Mouse (Mus musculus) thymus, adult 2 months (tissue): ENCODE measurements around the gene Dync1i1.

Experiments
- CTCF ChIP-seq: fragments of 200-500 bp; IDR thresholded peaks from 2 replicates; pipeline ENCODE4 v1.5.1; 2012; ENCODE audit warnings: mild to moderate bottlenecking, control low read depth, low read length, moderate library complexity, borderline replicate concordance; ENCODE audit not compliant: control insufficient read depth, poor library complexity, insufficient read depth; ENCODE audit errors: extremely low read depth
- POLR2A ChIP-seq: fragments of 200-500 bp; IDR thresholded peaks from 2 replicates; pipeline ENCODE4 v1.6.1; 2012; ENCODE audit warnings: mild to moderate bottlenecking, low read length, control low read depth, moderate library complexity; ENCODE audit not compliant: control insufficient read depth, poor library complexity, insufficient read depth; ENCODE audit errors: extremely low read depth

GRCm38 (mm10) chr6:5993056-5993455, 267.6 kb downstream of the Dync1i1 start:
- TF ChIP-seq CTCF (no peak), POLR2A (no peak)
